Mouse (Mus musculus) megakaryocyte progenitor cell, adult 5-6 weeks (primary cell): Measurements from ENCODE around the gene Tmem165. TPM values are rescaled to one million over a fixed set of nuclear protein-coding genes. Genes with fewer than 3 reads are reported as not detected.

Source experiments
- ATAC-seq: replicated peaks from 2 replicates; pipeline ENCODE4 v1.8.0; 2016; ENCODE audit warnings: mild to moderate bottlenecking, moderate TSS enrichment, inconsistent platforms; ENCODE audit not compliant: poor library complexity
- total RNA-seq, 2 experiments: library from RNA; stranded (forward) in 1 of 2; stranded (reverse) in 1 of 2; fragments of 157-497, 149-512 nt in 1 of 2; fragments of 200-1000 nt in 1 of 2; gene quantifications; 2 replicates each; pipeline versions ENCODE4 v1.2.3 to v1.2.4; 2015 to 2017

Gene Tmem165
- total RNA-seq, 2 experiments from 2014 or later, result 118 to 132 TPM

DNA sequence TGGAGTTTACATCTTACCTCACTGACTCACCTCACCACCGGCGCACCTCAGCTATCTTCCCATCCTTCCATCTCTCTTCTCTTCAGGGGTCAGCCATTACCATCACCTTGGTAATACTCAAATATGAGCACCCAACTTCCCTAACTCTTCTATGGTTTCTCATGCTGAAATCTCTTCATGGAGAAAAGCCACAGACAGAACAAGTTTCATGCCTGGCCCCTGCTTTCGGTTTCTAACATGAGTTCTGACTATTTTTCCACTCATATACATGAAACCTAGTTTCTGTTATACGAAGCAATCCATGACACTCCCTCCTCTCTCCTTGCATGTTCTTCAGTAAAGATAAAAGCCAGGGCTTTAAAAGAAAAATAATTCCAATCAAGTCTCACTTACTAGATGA is 60.2 kb downstream of the Tmem165 start:
- ATAC-seq, result no peak

- no peak for ATAC-seq
These were observed 60.8 kb downstream of the Tmem165 start for GRCm38 (mm10) chr5:76244430-76244829.

DNA sequence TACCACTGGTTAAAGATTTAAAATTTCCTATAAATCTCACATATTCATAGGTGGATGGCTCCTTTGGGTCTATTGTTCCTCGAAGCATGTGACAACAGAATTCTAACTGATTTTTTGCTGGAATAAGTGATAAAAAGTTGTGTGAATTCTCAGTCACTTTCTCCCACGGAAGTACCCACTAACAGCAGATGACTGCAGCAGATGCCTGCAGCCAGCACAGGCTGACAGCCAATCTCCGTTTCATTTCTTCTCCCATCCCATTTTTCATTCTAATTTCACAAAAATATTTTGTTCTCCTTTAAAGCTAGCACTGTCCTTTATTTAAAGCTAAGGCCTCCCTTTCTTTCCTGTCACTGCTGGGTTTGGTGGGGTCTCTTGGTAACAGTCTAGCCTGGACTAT is 61.7 kb downstream of the Tmem165 start:
- no peak for ATAC-seq

- ATAC-seq, result no peak
These were observed 62.9 kb downstream of the Tmem165 start for GRCm38 (mm10) chr5:76246539-76246938.

DNA sequence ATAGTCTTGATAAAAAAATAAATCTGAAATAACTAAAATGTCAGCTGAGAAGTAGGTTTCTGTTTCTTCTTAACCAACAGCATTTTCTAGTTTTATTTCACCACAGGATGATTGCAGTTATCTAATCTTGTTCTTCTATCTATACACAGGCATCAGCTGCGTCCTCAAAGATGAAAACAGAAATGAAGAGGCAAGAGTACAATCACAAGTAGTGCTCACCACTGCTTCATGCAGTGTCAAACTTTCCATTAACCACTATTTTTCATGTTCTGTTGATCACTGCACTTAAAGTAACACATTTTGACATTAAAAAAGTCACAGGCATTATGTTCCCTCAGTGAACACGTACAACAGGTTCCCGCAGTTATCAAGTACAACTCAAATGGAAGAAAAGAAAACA is 67.3 kb downstream of the Tmem165 start:
- ATAC-seq, result no peak

Other genes starting within 250 kb of the Tmem165 start
- gene Kdr, start 205.4 kb upstream of the Tmem165 start, total RNA-seq (2015), result 0.02 and 0.10 TPM in 2 replicates
- not detected in 2 replicates for gene Kdr, start 205.4 kb upstream of the Tmem165 start, total RNA-seq (2017)
- gene Srd5a3, start 43.6 kb upstream of the Tmem165 start, total RNA-seq (2015), result 42.1 and 52.7 TPM in 2 replicates
- gene Srd5a3, start 43.6 kb upstream of the Tmem165 start, total RNA-seq (2017), result 26.5 and 35.5 TPM in 2 replicates
- 5.9 and 6.1 TPM in 2 replicates for gene Clock, start 120.9 kb downstream of the Tmem165 start, total RNA-seq (2015)
- gene Clock, start 120.9 kb downstream of the Tmem165 start, total RNA-seq (2017), result 7.1 and 7.5 TPM in 2 replicates
- not detected in 2 replicates for gene Pdcl2, start 147.3 kb downstream of the Tmem165 start, total RNA-seq (2015)
- gene Pdcl2, start 147.3 kb downstream of the Tmem165 start, total RNA-seq (2017), result not detected in 2 replicates
- not detected in 2 replicates for gene Nmu, start 179.9 kb downstream of the Tmem165 start, total RNA-seq (2015)
- not detected in 2 replicates for gene Nmu, start 179.9 kb downstream of the Tmem165 start, total RNA-seq (2017)